Mouse (Mus musculus): Measurements from ENCODE around the gene Commd2.

DNA sequence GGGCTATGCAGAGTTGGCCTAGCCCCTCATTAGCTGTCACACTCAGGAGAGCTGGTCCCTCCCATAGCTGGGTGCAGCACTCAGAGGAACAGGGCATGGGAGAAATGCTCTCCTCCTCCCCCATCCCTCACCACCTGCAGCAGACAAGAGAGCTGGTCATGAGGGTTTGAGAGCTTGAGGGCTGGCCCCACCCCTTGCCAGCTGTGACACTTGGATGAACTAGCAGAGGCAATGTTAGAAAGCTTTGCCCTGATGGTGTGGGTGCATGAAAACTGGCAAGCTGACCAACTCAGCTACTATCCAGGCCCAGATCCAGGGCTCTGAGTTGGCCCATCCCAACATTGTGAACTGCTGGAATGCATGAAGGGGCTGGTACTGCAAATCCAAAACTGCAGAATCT, 26.3 kb upstream of the Commd2 start:
- TF ChIP-seq GATA1 (IDR thresholded peaks at IDR 0.05; ENCODE audit: low read length) = no peak
- TF ChIP-seq TAL1 (IDR thresholded peaks at IDR 0.05; ENCODE audit: low read length) = no peak

All from erythroblast, embryonic 14.5 days (primary cell).